Mouse (Mus musculus) cerebellum, adult 18-20 months (tissue): Measurements from ENCODE around the gene Cox5a.

ENCODE experiments used
- DNase-seq, 2 experiments: peaks; one replicate each; pipeline ENCODE4 v3.0.0; 2021

Cox5a gene

DNA sequence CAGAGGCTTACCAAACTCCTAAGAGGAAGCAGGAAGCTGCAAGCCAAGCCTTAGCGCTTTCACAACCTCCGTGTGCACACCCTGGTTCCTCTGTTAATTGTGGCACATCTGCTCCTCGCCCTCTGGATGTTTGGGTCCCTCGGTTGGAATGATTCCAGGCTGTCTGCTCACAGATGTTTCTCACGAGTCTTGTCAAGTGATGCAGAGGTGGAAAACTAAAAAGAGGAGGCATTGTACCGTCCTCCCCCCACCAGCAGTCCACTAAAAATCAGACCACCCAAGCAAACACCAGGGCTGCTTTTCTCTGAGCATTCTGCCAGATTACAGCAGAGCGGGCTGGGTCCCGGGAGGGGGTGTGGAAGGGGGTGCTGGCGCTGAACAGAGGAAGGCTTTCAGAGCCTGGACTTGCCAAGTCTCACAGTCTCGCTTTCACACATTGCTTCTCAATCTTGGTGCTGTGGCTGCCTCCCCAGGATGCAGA, 44.7 kb downstream of the Cox5a start:
- no peak for DNase-seq

DNA sequence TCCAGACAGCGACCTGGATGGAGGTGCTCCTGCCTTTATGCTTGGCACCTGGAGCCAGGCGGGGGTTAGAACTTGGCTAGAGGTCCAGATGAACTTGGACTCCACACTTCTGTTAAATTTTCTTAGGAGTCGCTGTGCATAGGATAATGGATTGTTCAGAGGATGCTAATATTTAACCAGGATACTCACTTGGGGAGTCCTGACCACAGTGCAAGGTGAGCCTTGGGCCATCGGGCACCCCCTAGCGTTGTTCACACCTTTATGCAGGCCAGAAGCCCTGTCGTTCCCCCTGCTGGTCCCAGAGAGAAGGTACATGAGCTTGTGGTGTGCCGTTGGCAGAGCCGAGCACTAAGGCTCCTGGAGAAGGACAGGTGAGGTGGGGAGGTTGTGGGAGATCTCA, 45.8 kb downstream of the Cox5a start:
- DNase-seq: no peak

DNA sequence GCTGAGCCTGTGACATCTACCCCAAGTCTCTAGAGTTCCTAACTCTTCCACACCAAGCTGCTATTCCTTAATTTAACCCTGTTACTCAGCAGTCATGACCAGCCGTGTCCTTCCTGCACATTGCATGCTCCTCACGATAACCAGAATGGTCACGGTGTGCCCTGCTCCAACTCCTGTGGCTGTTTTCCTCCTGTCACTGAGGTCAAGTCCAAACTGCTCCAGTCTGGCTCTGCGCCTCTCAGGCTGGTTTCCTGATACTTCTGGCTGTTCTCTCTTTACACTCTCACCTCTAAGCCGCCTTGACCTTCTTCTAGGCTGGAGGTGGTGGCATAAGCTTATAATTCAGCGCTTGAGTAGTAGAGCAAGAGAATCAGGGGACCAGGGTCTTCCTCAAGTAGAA, 47.4 kb downstream of the Cox5a start:
- DNase-seq: no peak

DNA sequence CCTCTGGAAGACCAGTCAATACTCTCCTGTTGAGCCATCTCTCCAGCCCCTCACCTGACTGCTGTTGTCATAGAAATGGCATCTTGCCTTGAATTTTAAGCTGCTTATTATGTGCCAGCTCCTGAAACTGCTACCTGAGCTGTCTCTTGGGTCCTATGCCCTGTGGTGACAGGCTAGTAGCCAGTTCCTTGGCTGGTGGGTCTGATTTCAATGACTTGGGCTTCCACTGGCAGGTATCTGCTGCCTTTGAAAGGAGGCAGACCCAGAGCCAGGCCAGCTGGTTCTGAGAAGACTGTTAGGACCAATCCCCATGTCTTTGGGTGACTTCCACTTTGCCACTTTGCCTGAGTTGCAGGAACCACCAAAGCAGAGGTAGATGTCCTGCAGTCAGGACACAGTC, 53.3 kb downstream of the Cox5a start:
- DNase-seq: no peak

DNA sequence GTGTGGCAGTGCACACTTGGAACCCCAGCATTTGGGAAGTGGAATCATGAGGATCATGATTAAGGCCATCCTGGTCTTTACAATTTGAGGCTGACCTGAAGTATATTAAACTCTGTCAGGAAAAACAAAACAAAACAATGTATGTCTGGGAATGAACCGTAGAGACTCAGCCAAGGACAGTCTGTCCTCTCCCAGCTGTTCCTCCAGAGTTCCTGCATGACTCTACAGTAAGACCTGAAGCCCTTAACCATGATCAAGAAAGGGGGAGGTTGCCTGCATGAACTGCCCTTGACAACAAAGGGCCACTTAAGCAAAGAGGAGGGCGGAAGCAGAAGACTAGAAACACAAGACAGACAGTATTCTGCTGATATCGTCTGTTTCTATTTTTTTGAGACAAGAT, 54.5 kb downstream of the Cox5a start:
- DNase-seq: no peak

DNA sequence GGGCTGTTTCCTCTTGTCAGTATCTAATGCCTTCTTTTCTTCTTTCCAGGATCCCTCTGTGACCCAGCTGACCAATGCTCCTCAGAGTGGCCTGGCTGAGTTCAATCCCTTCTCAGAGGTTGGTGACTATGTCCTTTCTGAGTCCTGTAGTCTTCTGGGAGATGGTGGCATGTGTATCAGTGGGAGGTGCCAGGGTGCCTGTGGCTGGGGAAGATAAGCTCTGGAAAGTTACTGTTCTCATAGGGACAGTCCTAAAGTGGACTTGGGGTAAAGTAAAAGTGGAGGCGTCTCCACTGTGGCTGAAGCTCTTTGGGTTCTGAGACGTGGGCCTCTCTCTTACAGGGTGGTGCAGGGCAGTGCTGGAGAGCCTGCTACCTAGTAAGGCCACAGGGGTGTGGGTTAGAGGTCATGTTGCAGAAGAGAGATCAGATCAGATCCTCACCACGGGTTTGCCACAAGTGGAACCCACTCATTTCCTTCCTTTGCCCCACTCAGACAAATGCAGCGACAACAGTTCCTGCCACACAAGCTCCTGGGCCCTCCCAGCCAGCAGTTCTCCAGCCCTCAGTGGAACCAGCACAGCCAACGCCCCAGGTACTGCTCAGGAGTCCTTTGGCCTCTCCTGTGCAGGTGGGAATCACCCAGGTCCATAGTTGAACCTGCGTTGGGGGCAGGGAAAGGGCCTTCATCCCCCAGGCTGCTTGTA, 56.2 kb downstream of the Cox5a start:
- no peak for DNase-seq
